Mouse (Mus musculus) gastrocnemius, postnatal 10 days (tissue): ENCODE results near the gene Tesmin. TPM values are rescaled to one million over a fixed set of nuclear protein-coding genes. Genes with fewer than 3 reads are reported as not detected.
A peak's percentile ranks its signal among the peaks of the same experiment; 100 is the strongest.

Source experiments
- DNase-seq: peaks from one replicate; pipeline ENCODE4 v3.0.0; 2021; ENCODE audit warnings: mixed read lengths
- total RNA-seq, 2 experiments: library from RNA; stranded (reverse); gene quantifications; 2 replicates each; pipeline ENCODE4 v1.2.3; 2021

The Tesmin gene
- total RNA-seq, 2 experiments from 2014 or later: 0.68 to 0.77 TPM

- DNase-seq: no peak
These were observed 58.7 kb downstream of the Tesmin start for GRCm38 (mm10) chr19:3447348-3447747.

GRCm38 (mm10) chr19:3449248-3449647, 60.6 kb downstream of the Tesmin start:
- DNase-seq: no peak

- DNase-seq: no peak
These were observed 62.1 kb downstream of the Tesmin start for GRCm38 (mm10) chr19:3450714-3451113.

GRCm38 (mm10) chr19:3451170-3451569, 62.5 kb downstream of the Tesmin start:
- DNase-seq: peak; percentile 49

- DNase-seq: no peak
These were observed 63.0 kb downstream of the Tesmin start for GRCm38 (mm10) chr19:3451649-3452048.

Other genes with a start within 250 kb of the Tesmin start
- 10 to 100 TPM; 73.4 to 74.8 TPM for gene Mrpl21, start 106.0 kb upstream of the Tesmin start, total RNA-seq
- gene Ighmbp2, start 105.8 kb upstream of the Tesmin start, total RNA-seq: 1 to 10 TPM; 3.7 to 4.0 TPM
- gene Cpt1a, start 66.5 kb upstream of the Tesmin start, total RNA-seq: 10 to 100 TPM; 34.5 to 45.9 TPM
- 1 to 10 TPM in 1 of 2 experiments, not detected in 1; 1.9 TPM for gene Gal, start 25.7 kb downstream of the Tesmin start, total RNA-seq
- gene Ppp6r3, start 186.9 kb downstream of the Tesmin start, total RNA-seq: 10 to 100 TPM; 58.2 to 68.7 TPM